Mouse (Mus musculus) heart, embryonic 12.5 days (tissue): ENCODE measurements around the gene Taf11. TPM values are rescaled to one million over a fixed set of nuclear protein-coding genes. Genes with fewer than 3 reads are reported as not detected.

Experiments
- ATAC-seq: fragments of 200-750 bp; cut with Nextera tagmentation; 2 replicates; pipeline ENCODE4 v1.8.0; 2017; ENCODE audit warnings: moderate TSS enrichment, moderate library complexity; ENCODE audit not compliant: insufficient number of reproducible peaks, low FRiP score
- H3K27ac ChIP-seq: fragments of 300-500 bp; sonication (generic); 2 replicates; pipeline ENCODE4 v1.5.1; 2016; ENCODE audit warnings: mild to moderate bottlenecking, moderate library complexity; ENCODE audit not compliant: poor library complexity, severe bottlenecking
- H3K27me3 ChIP-seq: fragments of 300-500 bp; sonication (generic); replicated peaks from 2 replicates; pipeline ENCODE4 v1.6.1; 2016; ENCODE audit warnings: mild to moderate bottlenecking, moderate library complexity
- H3K36me3 ChIP-seq: fragments of 300-500 bp; sonication (generic); 2 replicates; pipeline ENCODE4 v1.6.1; 2016; ENCODE audit warnings: mild to moderate bottlenecking, moderate library complexity
- H3K4me1 ChIP-seq: fragments of 300-500 bp; sonication (generic); replicated peaks from 2 replicates; pipeline ENCODE4 v1.6.1; 2016; ENCODE audit warnings: mild to moderate bottlenecking
- H3K4me2 ChIP-seq: fragments of 300-500 bp; sonication (generic); 2 replicates; pipeline ENCODE4 v1.6.1; 2016; ENCODE audit warnings: mild to moderate bottlenecking, moderate library complexity
- H3K4me3 ChIP-seq: fragments of 300-500 bp; sonication (generic); 2 replicates; pipeline ENCODE4 v1.5.1; 2016; ENCODE audit warnings: mild to moderate bottlenecking
- H3K9ac ChIP-seq: fragments of 300-500 bp; sonication (generic); 2 replicates; pipeline ENCODE4 v1.6.1; 2016; ENCODE audit warnings: mild to moderate bottlenecking, moderate library complexity
- H3K9me3 ChIP-seq: fragments of 300-500 bp; sonication (generic); replicated peaks from 2 replicates; pipeline ENCODE4 v1.6.1; 2016; ENCODE audit warnings: mild to moderate bottlenecking, moderate library complexity
- WGBS: fragments of 180-500 bp; shearing (Covaris S2); methylation state at CpG from one replicate; pipeline ENCODE4 v1.1.7; 2016; 5-methylcytosine and 5-hydroxymethylcytosine counted together
- polyA plus RNA-seq: library from polyadenylated mRNA; unstranded; fragments of >200 nt; fragmentation: Nextera tagmentation; extraction: Ambion mirVana; gene quantifications from 2 replicates; pipeline ENCODE4 v1.2.1, GENCODE M21; 2016

Taf11 gene
- polyA plus RNA-seq = 48.6 and 56.2 TPM in 2 replicates

DNA sequence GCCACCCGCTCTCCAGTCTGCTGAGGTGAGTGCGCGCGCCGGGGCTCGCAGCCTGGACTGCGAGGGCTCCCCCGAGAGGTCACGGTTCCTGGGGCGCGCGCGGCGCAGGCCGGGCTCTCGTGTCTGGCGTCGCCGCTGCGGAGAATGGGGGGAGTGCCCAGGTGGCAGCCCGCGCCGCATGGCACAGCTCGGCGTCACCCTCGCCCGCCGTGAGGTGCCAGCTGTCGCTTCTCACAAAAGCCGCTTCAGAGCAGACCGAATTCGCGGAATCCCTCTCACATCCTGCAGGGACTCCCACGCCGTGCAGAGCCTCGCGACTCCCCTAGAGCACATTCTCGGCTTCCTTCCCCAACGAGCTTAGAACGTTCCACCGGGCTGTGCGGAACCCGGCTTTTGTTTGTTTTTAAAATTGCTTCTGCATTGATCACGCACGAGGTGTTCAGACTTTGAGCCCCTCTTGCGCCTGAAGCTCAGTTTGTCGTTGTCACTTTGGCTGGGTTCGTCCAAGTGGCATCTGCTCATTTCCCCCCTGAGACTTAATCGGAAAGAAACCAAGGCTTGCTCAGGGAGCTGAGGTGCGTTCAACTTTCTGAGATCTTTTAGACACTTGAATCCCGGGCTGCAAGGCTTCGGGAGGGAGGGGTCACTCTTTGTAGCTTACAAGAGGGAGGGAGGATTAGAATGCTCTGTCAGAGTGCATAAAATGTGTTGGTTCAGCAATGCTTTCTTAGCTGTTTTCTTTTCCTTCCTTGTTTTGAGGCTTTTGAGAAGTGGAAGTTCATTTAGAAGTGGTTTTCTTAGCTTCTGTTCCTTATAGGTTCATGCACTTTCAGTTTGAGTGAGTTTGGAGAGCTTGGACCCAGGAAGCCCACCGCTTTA lies at the start of gene Taf11:
Gene Taf11, minus strand, starts transcription at position 223 of the 879 bp plus-strand sequence.
- H3K36me3 ChIP-seq = peaks cover 5% of the 10 kb centered on the region
- peak; percentile 43 for ATAC-seq
- H3K4me3 ChIP-seq = peak within 1 kb of the TSS; percentile 86
- H3K27ac ChIP-seq = peak within 1 kb of the TSS; percentile 78
- 1% methylated on average over 53 of the region's 53 CpGs for WGBS
- H3K4me1 ChIP-seq = peaks cover 19% of the 10 kb centered on the region
- no peaks in the 10 kb centered on the region for H3K27me3 ChIP-seq
- peak within 1 kb of the TSS; percentile 91 for H3K9ac ChIP-seq
- H3K9me3 ChIP-seq = no peaks in the 10 kb centered on the region
- peak within 1 kb of the TSS; percentile 95 for H3K4me2 ChIP-seq

GRCm38 (mm10) chr17:27957649-27958048 lies 48.0 kb upstream of the Taf11 start:
- Histone ChIP-seq H3K36me3 (no peaks in the 10 kb centered on the region), H3K27ac (no peak overlapping the region), H3K4me3 (no peak overlapping the region), H3K4me1 (peaks cover 19% of the 10 kb centered on the region; the same call in 1 of the 2 replicates), H3K9ac (no peak overlapping the region), H3K27me3 (no peaks in the 10 kb centered on the region), H3K9me3 (no peaks in the 10 kb centered on the region), H3K4me2 (no peak overlapping the region)
- WGBS = 87% methylated on average over 9 of the region's 9 CpGs
- ATAC-seq = no peak

DNA sequence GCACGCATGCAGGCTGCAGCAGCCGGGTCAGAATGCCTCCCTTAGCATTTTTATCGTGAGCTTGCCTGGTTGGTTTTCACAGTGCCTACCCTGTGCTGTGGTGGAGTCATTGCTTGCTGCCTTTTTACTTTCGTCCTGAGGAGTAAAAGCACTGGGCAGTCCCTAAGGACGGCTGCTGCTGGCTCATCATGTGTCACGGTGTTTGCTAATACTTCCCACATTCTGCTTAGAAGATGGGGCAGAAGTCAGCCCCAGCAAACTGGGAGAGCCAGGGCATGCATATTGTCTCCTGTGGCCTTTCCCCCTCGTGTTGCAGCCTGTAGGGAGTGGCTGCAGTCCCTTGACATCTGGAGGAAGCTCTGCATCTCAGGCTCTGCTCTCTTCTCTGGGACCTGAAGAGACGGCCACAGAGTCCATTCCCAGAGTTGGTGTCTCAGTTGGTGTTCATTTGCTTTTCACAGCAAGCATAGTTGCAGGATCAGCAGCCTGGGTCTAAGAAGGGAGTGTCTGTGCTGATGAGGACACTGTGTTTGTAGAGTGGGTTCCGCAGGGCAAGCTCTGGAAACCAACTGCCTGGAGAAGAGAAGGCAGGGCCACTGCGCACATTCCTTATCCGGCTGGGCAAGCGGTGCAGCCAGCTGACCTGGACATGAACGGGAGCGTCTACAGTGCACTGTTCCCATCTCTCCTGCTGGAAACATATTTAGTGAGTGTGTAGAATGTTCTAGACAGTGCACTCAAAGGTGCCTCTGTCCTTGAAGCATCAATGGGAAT lies 45.2 kb upstream of the Taf11 start:
- Histone ChIP-seq H3K9me3 (no peaks in the 10 kb centered on the region), H3K27ac (no peak overlapping the region), H3K36me3 (no peaks in the 10 kb centered on the region), H3K4me1 (peaks cover 13% of the 10 kb centered on the region; the same call in 1 of the 2 replicates), H3K9ac (no peak overlapping the region), H3K27me3 (no peaks in the 10 kb centered on the region), H3K4me2 (no peak overlapping the region), H3K4me3 (no peak overlapping the region)
- 58% methylated on average over 14 of the region's 14 CpGs for WGBS
- ATAC-seq = no peak

DNA sequence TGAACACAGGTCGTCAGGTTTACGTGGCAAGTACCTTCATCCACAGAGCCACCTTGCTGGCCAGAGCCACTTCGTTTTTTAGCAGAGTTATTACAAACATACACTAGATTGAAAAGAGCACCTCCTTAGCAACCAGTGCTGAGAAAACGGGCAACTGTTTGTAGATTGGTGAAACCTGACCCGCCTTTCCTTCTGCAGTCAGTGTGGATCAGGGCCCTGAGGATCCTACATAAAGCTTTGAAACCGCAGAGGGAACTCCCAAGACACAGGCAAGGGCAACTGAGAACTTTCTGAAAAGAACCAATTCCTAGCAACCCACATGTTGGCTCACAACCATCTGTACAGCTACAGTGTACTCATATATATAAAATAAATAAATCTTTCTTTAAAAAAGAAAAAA lies 43.5 kb upstream of the Taf11 start:
- Histone ChIP-seq H3K36me3 (no peaks in the 10 kb centered on the region), H3K9ac (no peak overlapping the region), H3K27me3 (no peaks in the 10 kb centered on the region), H3K4me3 (no peak overlapping the region), H3K4me2 (no peak overlapping the region), H3K9me3 (no peaks in the 10 kb centered on the region), H3K27ac (no peak overlapping the region), H3K4me1 (peaks cover 13% of the 10 kb centered on the region; the same call in 1 of the 2 replicates)
- WGBS = 72% methylated on average over 6 of the region's 6 CpGs
- ATAC-seq = no peak

DNA sequence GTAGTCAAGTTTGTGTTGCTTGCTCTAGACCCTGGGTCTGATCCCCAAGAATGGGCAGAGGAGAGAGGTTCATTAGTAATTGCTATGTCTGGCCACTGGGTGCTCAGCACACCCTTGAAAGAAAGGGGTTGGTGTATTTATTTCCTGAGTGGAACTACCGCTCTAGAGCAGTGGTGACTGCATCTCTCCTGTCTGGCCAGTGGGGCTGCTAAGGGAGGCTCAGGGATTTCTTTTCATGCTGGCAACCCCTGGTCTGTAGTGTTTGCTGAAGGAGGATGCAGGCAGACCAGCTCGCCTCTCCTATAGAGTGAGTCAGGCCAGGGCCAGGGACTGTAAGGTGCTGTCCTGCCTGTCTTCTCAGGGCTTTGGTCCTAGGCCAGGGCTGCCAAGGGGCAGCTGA lies 37.5 kb upstream of the Taf11 start:
- ATAC-seq = no peak
- no peaks in the 10 kb centered on the region for H3K36me3 ChIP-seq
- no peak overlapping the region for H3K9ac ChIP-seq

DNA sequence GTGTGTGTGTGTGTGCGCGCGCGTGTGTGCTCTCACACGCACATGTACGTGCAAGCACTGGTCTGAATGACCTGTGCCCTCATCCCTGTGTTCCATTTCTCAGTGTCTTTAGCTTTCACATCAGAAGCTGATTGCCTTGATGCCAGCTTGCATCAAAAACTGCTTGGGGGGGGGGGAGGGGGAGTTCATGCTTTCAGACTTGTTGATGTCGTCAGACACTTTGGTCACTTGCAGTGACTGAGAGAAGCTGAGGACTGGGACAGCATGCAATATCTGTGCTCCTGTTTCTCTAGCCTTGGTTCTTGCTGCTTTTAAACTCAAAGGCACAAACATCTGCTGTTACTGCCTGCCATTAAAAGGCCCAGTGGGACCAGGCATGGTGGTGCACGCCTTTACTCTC lies 36.7 kb upstream of the Taf11 start:
- H3K9me3 ChIP-seq = no peaks in the 10 kb centered on the region
- no peak overlapping the region for H3K4me2 ChIP-seq
- H3K9ac ChIP-seq = peak overlapping the region; percentile 4; the same call in 1 of the 2 replicates
- no peaks in the 10 kb centered on the region for H3K36me3 ChIP-seq
- H3K27me3 ChIP-seq = no peaks in the 10 kb centered on the region
- H3K4me3 ChIP-seq = no peak overlapping the region
- H3K27ac ChIP-seq = peak overlapping the region; percentile 83
- no peak for ATAC-seq
- peaks cover 35% of the 10 kb centered on the region for H3K4me1 ChIP-seq
- WGBS = 82% methylated on average over 8 of the region's 8 CpGs

More for the DNA sequence above, 37.5 kb upstream of the Taf11 start:
- H3K27ac ChIP-seq = no peak overlapping the region; the same call in 1 of the 2 replicates
- H3K4me3 ChIP-seq = no peak overlapping the region
- H3K4me2 ChIP-seq = no peak overlapping the region
- 72% methylated on average over 2 of the region's 2 CpGs for WGBS
- peaks cover 29% of the 10 kb centered on the region for H3K4me1 ChIP-seq
- H3K9me3 ChIP-seq = no peaks in the 10 kb centered on the region
- H3K27me3 ChIP-seq = no peaks in the 10 kb centered on the region

DNA sequence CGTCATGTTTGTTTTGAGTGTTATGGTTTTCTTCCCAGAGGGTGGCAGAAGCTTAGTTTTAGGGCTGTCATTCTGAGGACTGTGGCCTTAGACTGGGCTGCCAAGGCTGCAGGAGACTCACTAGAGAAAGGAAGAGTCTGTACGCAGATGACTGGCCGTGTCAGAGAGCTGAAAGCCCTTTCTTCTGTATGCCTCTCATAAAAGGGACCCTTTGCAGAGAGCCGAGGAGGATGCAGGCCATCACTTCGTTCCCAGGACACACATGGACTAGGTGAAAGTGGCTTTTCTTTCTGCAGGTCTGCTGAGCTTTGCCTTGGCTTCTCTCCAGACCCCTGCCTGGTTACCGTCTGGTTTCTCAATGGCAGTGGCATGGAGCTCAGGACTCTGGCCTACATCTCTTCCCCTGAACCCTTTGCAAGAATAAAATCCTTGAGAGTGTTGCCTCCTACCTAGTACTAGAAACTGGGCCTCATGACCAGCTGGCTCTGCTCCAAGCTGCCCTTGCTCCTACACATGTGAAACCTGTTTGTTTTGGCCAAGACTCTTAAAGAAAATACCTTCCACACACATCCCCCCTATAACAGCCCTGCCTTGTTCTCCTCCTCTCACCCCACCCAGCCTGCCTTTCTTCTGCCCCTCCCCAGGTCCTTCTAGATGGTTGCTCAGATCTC lies 36.0 kb upstream of the Taf11 start:
- H3K9me3 ChIP-seq = no peaks in the 10 kb centered on the region
- peaks cover 42% of the 10 kb centered on the region for H3K4me1 ChIP-seq
- H3K4me3 ChIP-seq = no peak overlapping the region
- H3K27ac ChIP-seq = peak overlapping the region; percentile 83
- H3K4me2 ChIP-seq = no peak overlapping the region
- peak overlapping the region; percentile 4; the same call in 1 of the 2 replicates for H3K9ac ChIP-seq
- H3K27me3 ChIP-seq = no peaks in the 10 kb centered on the region
- ATAC-seq = peak; percentile 43
- WGBS = 45% methylated on average over 6 of the region's 6 CpGs
- no peaks in the 10 kb centered on the region for H3K36me3 ChIP-seq

GRCm38 (mm10) chr17:27942131-27942530 lies 32.5 kb upstream of the Taf11 start:
- 85% methylated on average over 4 of the region's 4 CpGs for WGBS

GRCm38 (mm10) chr17:27941698-27942097 lies 32.1 kb upstream of the Taf11 start:
- 56% methylated on average over 2 of the region's 2 CpGs for WGBS
- H3K4me2 ChIP-seq = no peak overlapping the region
- no peak overlapping the region for H3K4me3 ChIP-seq
- no peaks in the 10 kb centered on the region for H3K9me3 ChIP-seq
- H3K9ac ChIP-seq = peak overlapping the region; percentile 27; the same call in 1 of the 2 replicates
- no peak overlapping the region for H3K27ac ChIP-seq
- peaks cover 73% of the 10 kb centered on the region for H3K4me1 ChIP-seq
- no peak for ATAC-seq
- no peaks in the 10 kb centered on the region for H3K36me3 ChIP-seq
- H3K27me3 ChIP-seq = no peaks in the 10 kb centered on the region

More at GRCm38 (mm10) chr17:27942131-27942530, 32.5 kb upstream of the Taf11 start:
- no peak overlapping the region for H3K4me3 ChIP-seq
- no peaks in the 10 kb centered on the region for H3K27me3 ChIP-seq
- H3K9me3 ChIP-seq = no peaks in the 10 kb centered on the region
- peaks cover 73% of the 10 kb centered on the region for H3K4me1 ChIP-seq
- no peak overlapping the region for H3K27ac ChIP-seq
- no peak overlapping the region for H3K9ac ChIP-seq
- no peaks in the 10 kb centered on the region for H3K36me3 ChIP-seq
- ATAC-seq = no peak
- H3K4me2 ChIP-seq = no peak overlapping the region

DNA sequence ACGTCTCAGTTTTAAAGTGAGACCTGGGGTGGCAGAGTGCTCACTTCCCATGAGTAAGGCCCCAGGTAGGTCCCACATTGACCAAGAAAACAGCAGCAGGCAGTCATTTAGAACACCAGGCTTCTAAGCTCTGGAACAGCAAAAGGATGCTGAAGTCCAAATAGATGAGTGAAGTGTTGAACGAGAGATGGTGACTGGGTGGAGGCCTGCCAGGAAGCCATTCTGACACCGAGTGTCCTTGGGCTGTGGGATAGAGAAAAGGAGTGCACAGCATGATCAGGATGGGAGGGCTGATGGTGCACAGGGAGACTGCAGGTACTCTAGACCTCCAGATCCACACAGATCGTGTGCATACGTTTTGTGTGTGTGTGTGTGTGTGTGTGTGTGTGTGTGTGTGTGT lies 31.5 kb upstream of the Taf11 start:
- WGBS = 65% methylated on average over 5 of the region's 5 CpGs
- no peak overlapping the region for H3K4me2 ChIP-seq
- no peak overlapping the region for H3K4me3 ChIP-seq

More for the DNA sequence above, 31.5 kb upstream of the Taf11 start:
- H3K27ac ChIP-seq = no peak overlapping the region
- no peak for ATAC-seq
- peaks cover 71% of the 10 kb centered on the region for H3K4me1 ChIP-seq
- no peaks in the 10 kb centered on the region for H3K9me3 ChIP-seq
- no peaks in the 10 kb centered on the region for H3K27me3 ChIP-seq
- no peaks in the 10 kb centered on the region for H3K36me3 ChIP-seq
- no peak overlapping the region for H3K9ac ChIP-seq
